Mouse (Mus musculus) cerebellum, adult 9-10 months (tissue): ENCODE measurements around the gene 4930438A08Rik.

Experiments used
- DNase-seq: peaks from one replicate; pipeline ENCODE4 v3.0.0; 2022

The 4930438A08Rik gene

GRCm38 (mm10) chr11:58324614-58325229, 50.1 kb downstream of the 4930438A08Rik start:
- DNase-seq = peak; percentile 47

GRCm38 (mm10) chr11:58326781-58327180, 52.2 kb downstream of the 4930438A08Rik start:
- DNase-seq = peak; percentile 34

GRCm38 (mm10) chr11:58329906-58330275, 55.3 kb downstream of the 4930438A08Rik start:
- no peak for DNase-seq

- DNase-seq = peak; percentile 94
Observed at GRCm38 (mm10) chr11:58330276-58331148, 55.9 kb downstream of the 4930438A08Rik start, which contains the start of the genes Zfp672 and Sh3bp5l. Zfp672 (minus strand) TSS chr11:58330339. Sh3bp5l (plus strand) TSS chr11:58330724.

GRCm38 (mm10) chr11:58331149-58331495, 56.5 kb downstream of the 4930438A08Rik start:
- DNase-seq = no peak

GRCm38 (mm10) chr11:58331546-58331945, 56.9 kb downstream of the 4930438A08Rik start:
- DNase-seq = no peak

GRCm38 (mm10) chr11:58334746-58335145, 60.1 kb downstream of the 4930438A08Rik start:
- DNase-seq = peak; percentile 46
